Mouse (Mus musculus) spleen, postnatal 14 days (tissue): ENCODE measurements around the gene Cep57l1.
A peak's percentile ranks its signal among the peaks of the same experiment; 100 is the strongest.
"Not testable (repeated sequence)": the region's sequence is repeated elsewhere in the genome, so short reads cannot be mapped to it uniquely, and the experiment has no call there.

Experiments
- DNase-seq, 2 experiments: peaks; one replicate each; pipeline ENCODE4 v3.0.0; 2021 to 2022; ENCODE audit warnings: low spot score in 2 of 2

Cep57l1 gene

GRCm38 (mm10) chr10:41809771-41810563 lies at the start of gene Cep57l1, which contains the start of gene Sesn1:
Cep57l1 (minus strand) TSS chr10:41809871.
Sesn1 (plus strand) TSS chr10:41809935.
- DNase-seq, result peak; percentile 81 to 87

GRCm38 (mm10) chr10:41848721-41849120 lies 39.0 kb upstream of the Cep57l1 start:
- DNase-seq, result no peak

- DNase-seq, result no peak
Measured at GRCm38 (mm10) chr10:41847737-41848136, 38.1 kb upstream of the Cep57l1 start.

- no peak for DNase-seq
Measured at GRCm38 (mm10) chr10:41838911-41839310, 29.2 kb upstream of the Cep57l1 start.

GRCm38 (mm10) chr10:41834131-41834530 lies 24.5 kb upstream of the Cep57l1 start:
- DNase-seq, result no peak

- no peak for DNase-seq
Measured at GRCm38 (mm10) chr10:41832191-41832590, 22.5 kb upstream of the Cep57l1 start.

GRCm38 (mm10) chr10:41830851-41831522 lies 21.3 kb upstream of the Cep57l1 start:
- peak; percentile 39 to 71 for DNase-seq

- DNase-seq, result no peak
Measured at GRCm38 (mm10) chr10:41830445-41830844, 20.8 kb upstream of the Cep57l1 start.

GRCm38 (mm10) chr10:41829980-41830379 lies 20.3 kb upstream of the Cep57l1 start:
- no peak for DNase-seq

GRCm38 (mm10) chr10:41829191-41829590 lies 19.5 kb upstream of the Cep57l1 start:
- DNase-seq, result no peak

- no peak for DNase-seq
Measured at GRCm38 (mm10) chr10:41827784-41828183, 18.1 kb upstream of the Cep57l1 start.

- DNase-seq, result no peak
Measured at GRCm38 (mm10) chr10:41826526-41827116, 16.9 kb upstream of the Cep57l1 start.

- no peak for DNase-seq
Measured at GRCm38 (mm10) chr10:41825996-41826395, 16.3 kb upstream of the Cep57l1 start.

GRCm38 (mm10) chr10:41825041-41825440 lies 15.4 kb upstream of the Cep57l1 start:
- DNase-seq, result no peak

GRCm38 (mm10) chr10:41823916-41824315 lies 14.2 kb upstream of the Cep57l1 start:
- no peak for DNase-seq

- not testable (repeated sequence) for DNase-seq
Measured at GRCm38 (mm10) chr10:41823282-41823675, 13.6 kb upstream of the Cep57l1 start.

- no peak for DNase-seq
Measured at GRCm38 (mm10) chr10:41822573-41823281, 13.1 kb upstream of the Cep57l1 start.

GRCm38 (mm10) chr10:41821171-41821570 lies 11.5 kb upstream of the Cep57l1 start:
- DNase-seq, result no peak

GRCm38 (mm10) chr10:41820401-41820800 lies 10.7 kb upstream of the Cep57l1 start:
- DNase-seq, result no peak

- DNase-seq, result no peak
Measured at GRCm38 (mm10) chr10:41819307-41819706, 9.6 kb upstream of the Cep57l1 start.

GRCm38 (mm10) chr10:41818733-41819070 lies 9.0 kb upstream of the Cep57l1 start:
- not testable (repeated sequence) for DNase-seq
